Mouse (Mus musculus): ENCODE data around the gene Cux2. TPM values are rescaled to one million over a fixed set of nuclear protein-coding genes. Genes with fewer than 3 reads are reported as not detected.

Gene Cux2
- polyA plus RNA-seq, 1 experiment from 2014 or later: 2.3 TPM

DNA sequence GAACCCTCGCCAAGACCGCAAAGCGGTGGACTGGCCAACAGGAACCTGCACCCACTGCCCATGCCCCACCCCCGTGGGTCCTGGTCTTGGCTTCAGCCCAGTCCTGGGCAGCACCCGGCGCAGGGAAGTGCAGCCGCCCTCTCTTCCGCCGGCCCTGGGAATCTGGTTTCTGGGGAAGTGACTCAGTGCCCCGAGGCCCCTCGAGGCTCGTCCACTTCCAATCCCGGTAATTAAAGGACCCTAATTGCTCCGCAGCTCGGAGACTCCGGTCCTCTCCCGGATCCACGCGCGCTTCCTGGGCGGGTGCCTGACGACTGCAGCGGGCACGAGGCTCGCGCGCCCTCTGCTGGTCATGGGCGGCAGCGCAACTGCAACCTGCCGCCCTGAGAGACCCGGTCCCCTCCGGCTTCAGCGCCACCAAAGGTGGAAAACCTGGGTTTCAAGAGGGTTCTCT, 207.2 kb downstream of the Cux2 start:
- peak; percentile 69 for ATAC-seq (ENCODE audit: low read depth)
- H3K27ac ChIP-seq (ENCODE audit: low read length): peak overlapping the region; percentile 66
- peaks cover 22% of the 10 kb centered on the region for H3K4me1 ChIP-seq (replicated peaks; ENCODE audit: control insufficient read depth, insufficient read depth, low read length)
- peak overlapping the region; percentile 76 for H3K9ac ChIP-seq (ENCODE audit: low read length)
- H3K36me3 ChIP-seq (ENCODE audit: control insufficient read depth, insufficient read depth, low read length): no peaks in the 10 kb centered on the region
- H3K27me3 ChIP-seq (ENCODE audit: control insufficient read depth, insufficient read depth, low read depth, low read length): peaks cover 3% of the 10 kb centered on the region; the same call in 1 of the 2 replicates
- no peaks in the 10 kb centered on the region for H3K9me3 ChIP-seq (ENCODE audit: control insufficient read depth, low read length)
- peak overlapping the region; percentile 59 for H3K4me3 ChIP-seq (ENCODE audit: low read length)
- under 1% methylated on average over 33 of the region's 33 CpGs for WGBS
- peak overlapping the region; percentile 93 for H3K4me2 ChIP-seq (ENCODE audit: low read depth, low read length)

GRCm38 (mm10) chr5:121841973-121842372, 207.9 kb downstream of the Cux2 start:
- no peak for ATAC-seq (ENCODE audit: low read depth)
- no peak overlapping the region for H3K4me2 ChIP-seq (ENCODE audit: low read depth, low read length)

GRCm38 (mm10) chr5:121841516-121841915, 208.4 kb downstream of the Cux2 start:
- ATAC-seq (ENCODE audit: low read depth): no peak
- Histone ChIP-seq H3K27me3 (ENCODE audit: control insufficient read depth, insufficient read depth, low read depth, low read length) (peaks cover 3% of the 10 kb centered on the region; the same call in 1 of the 2 replicates), H3K9ac (ENCODE audit: low read length) (no peak overlapping the region), H3K27ac (ENCODE audit: low read length) (peak overlapping the region; percentile 66; the same call in 1 of the 2 replicates), H3K9me3 (ENCODE audit: control insufficient read depth, low read length) (no peaks in the 10 kb centered on the region), H3K4me2 (ENCODE audit: low read depth, low read length) (no peak overlapping the region), H3K4me3 (ENCODE audit: low read length) (no peak overlapping the region), H3K4me1 (replicated peaks; ENCODE audit: control insufficient read depth, insufficient read depth, low read length) (peaks cover 24% of the 10 kb centered on the region), H3K36me3 (ENCODE audit: control insufficient read depth, insufficient read depth, low read length) (no peaks in the 10 kb centered on the region)
- 89% methylated on average over 9 of the region's 9 CpGs for WGBS

More at GRCm38 (mm10) chr5:121841973-121842372, 207.9 kb downstream of the Cux2 start:
- Histone ChIP-seq H3K27me3 (ENCODE audit: control insufficient read depth, insufficient read depth, low read depth, low read length) (peaks cover 3% of the 10 kb centered on the region; the same call in 1 of the 2 replicates), H3K4me1 (replicated peaks; ENCODE audit: control insufficient read depth, insufficient read depth, low read length) (peaks cover 24% of the 10 kb centered on the region), H3K27ac (ENCODE audit: low read length) (peak overlapping the region; percentile 66), H3K9me3 (ENCODE audit: control insufficient read depth, low read length) (no peaks in the 10 kb centered on the region), H3K36me3 (ENCODE audit: control insufficient read depth, insufficient read depth, low read length) (no peaks in the 10 kb centered on the region), H3K9ac (ENCODE audit: low read length) (no peak overlapping the region), H3K4me3 (ENCODE audit: low read length) (no peak overlapping the region)
- 39% methylated on average over 10 of the region's 10 CpGs for WGBS

DNA sequence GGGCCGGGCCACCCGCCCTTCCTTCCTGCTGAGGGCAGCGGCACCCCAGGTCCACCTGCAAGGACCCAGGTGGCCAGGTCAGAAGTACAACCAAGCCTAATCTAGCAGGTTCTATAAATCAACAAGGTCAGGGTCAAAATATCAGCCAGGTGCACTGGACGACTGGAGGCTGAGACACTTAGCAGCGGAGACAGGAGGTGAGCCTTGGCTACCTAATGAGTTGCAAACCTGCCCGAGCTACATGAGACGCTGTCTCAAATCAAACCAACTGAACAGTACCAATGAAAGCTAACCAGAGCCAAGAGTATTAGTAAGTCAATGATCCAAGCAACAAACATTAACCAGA, 210.8 kb downstream of the Cux2 start:
- peak overlapping the region; percentile 88 for H3K27ac ChIP-seq (ENCODE audit: low read length)
- peak overlapping the region; percentile 70 for H3K9ac ChIP-seq (ENCODE audit: low read length)
- peaks cover 38% of the 10 kb centered on the region for H3K4me1 ChIP-seq (replicated peaks; ENCODE audit: control insufficient read depth, insufficient read depth, low read length)
- 27% methylated on average over 7 of the region's 7 CpGs for WGBS
- H3K27me3 ChIP-seq (ENCODE audit: control insufficient read depth, insufficient read depth, low read depth, low read length): peaks cover 1% of the 10 kb centered on the region; the same call in 1 of the 2 replicates
- peak overlapping the region; percentile 85 for H3K4me2 ChIP-seq (ENCODE audit: low read depth, low read length)
- no peaks in the 10 kb centered on the region for H3K36me3 ChIP-seq (ENCODE audit: control insufficient read depth, insufficient read depth, low read length)
- H3K9me3 ChIP-seq (ENCODE audit: control insufficient read depth, low read length): no peaks in the 10 kb centered on the region
- H3K4me3 ChIP-seq (ENCODE audit: low read length): peak overlapping the region; percentile 82
- ATAC-seq (ENCODE audit: low read depth): no peak

GRCm38 (mm10) chr5:121838341-121839127, 211.4 kb downstream of the Cux2 start:
- no peak for ATAC-seq (ENCODE audit: low read depth)
- Histone ChIP-seq H3K9ac (ENCODE audit: low read length) (peak overlapping the region; percentile 70), H3K36me3 (ENCODE audit: control insufficient read depth, insufficient read depth, low read length) (no peaks in the 10 kb centered on the region), H3K27me3 (ENCODE audit: control insufficient read depth, insufficient read depth, low read depth, low read length) (no peaks in the 10 kb centered on the region; the same call in 1 of the 2 replicates), H3K4me3 (ENCODE audit: low read length) (peak overlapping the region; percentile 82), H3K4me2 (ENCODE audit: low read depth, low read length) (peak overlapping the region; percentile 85), H3K4me1 (replicated peaks; ENCODE audit: control insufficient read depth, insufficient read depth, low read length) (peaks cover 44% of the 10 kb centered on the region), H3K9me3 (ENCODE audit: control insufficient read depth, low read length) (no peaks in the 10 kb centered on the region), H3K27ac (ENCODE audit: low read length) (peak overlapping the region; percentile 88)
- 1% methylated on average over 46 of the region's 46 CpGs for WGBS

DNA sequence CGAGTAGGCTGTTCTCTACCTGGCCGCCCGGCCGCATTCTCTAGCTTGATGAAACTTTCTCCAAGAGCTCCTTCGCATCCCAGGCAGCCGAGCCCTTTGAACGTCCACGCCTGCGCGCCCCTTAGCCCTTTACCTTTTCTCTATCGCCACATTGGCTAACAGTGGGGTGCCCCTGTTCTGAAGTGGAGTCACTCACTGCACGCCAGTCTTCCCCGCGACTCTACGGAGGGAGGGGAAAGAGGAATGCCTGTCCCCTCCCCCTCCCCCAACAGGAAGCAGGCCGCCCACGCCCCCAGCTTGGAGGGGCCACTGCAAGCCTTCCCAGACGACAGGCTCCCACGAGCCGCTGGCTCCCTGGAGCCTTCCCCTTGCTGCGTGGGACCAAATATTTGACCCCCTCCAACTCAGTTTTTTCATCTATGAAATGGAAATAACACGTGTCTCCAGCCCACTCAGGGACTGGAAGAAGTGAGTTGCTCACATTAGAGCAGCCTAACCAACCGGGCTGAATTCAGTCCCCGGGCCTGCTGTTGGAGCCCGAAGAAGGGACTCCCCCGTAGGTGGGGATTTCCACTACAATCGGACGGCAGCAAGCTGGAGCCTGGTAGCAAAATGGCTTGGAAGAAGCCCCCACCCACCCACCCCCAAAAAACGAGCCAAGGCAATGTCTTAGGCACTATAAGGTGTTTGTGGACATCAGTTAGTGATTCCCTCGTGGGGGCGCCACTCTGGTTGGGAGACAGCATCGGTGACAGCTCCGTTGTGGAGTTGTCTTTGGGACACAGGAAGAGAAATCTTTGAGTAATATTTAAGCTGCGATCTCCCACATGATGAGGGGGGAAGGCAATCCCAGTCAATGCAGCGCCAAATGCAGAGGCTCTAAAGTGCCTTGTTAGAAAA, 212.2 kb downstream of the Cux2 start, which contains the start of gene Sh2b3:
TSS of gene Sh2b3 (minus strand) at position 206 of the 900 bp plus-strand sequence.
- peak within 1 kb of the TSS; percentile 88 for H3K9ac ChIP-seq (ENCODE audit: low read length)
- H3K9me3 ChIP-seq (ENCODE audit: control insufficient read depth, low read length): no peaks in the 10 kb centered on the region
- no peaks in the 10 kb centered on the region for H3K36me3 ChIP-seq (ENCODE audit: control insufficient read depth, insufficient read depth, low read length)
- H3K4me3 ChIP-seq (ENCODE audit: low read length): peak within 1 kb of the TSS; percentile 82
- WGBS: 1% methylated on average over 31 of the region's 35 CpGs
- ATAC-seq (ENCODE audit: low read depth): peak; percentile 20
- peaks cover 50% of the 10 kb centered on the region for H3K4me1 ChIP-seq (replicated peaks; ENCODE audit: control insufficient read depth, insufficient read depth, low read length)
- peak within 1 kb of the TSS; percentile 88 for H3K27ac ChIP-seq (ENCODE audit: low read length)
- no peaks in the 10 kb centered on the region for H3K27me3 ChIP-seq (ENCODE audit: control insufficient read depth, insufficient read depth, low read depth, low read length)
- peak within 1 kb of the TSS; percentile 85 for H3K4me2 ChIP-seq (ENCODE audit: low read depth, low read length)

- Histone ChIP-seq H3K4me1 (replicated peaks; ENCODE audit: control insufficient read depth, insufficient read depth, low read length) (peaks cover 51% of the 10 kb centered on the region), H3K27me3 (ENCODE audit: control insufficient read depth, insufficient read depth, low read depth, low read length) (no peaks in the 10 kb centered on the region), H3K27ac (ENCODE audit: low read length) (peak overlapping the region; percentile 88), H3K36me3 (ENCODE audit: control insufficient read depth, insufficient read depth, low read length) (no peaks in the 10 kb centered on the region), H3K9ac (ENCODE audit: low read length) (peak overlapping the region; percentile 88), H3K9me3 (ENCODE audit: control insufficient read depth, low read length) (no peaks in the 10 kb centered on the region), H3K4me3 (ENCODE audit: low read length) (peak overlapping the region; percentile 82), H3K4me2 (ENCODE audit: low read depth, low read length) (peak overlapping the region; percentile 85)
- peak; percentile 86 for ATAC-seq (ENCODE audit: low read depth)
- under 1% methylated on average over 68 of the region's 77 CpGs for WGBS
Observed at GRCm38 (mm10) chr5:121836692-121837415, 213.0 kb downstream of the Cux2 start.

DNA sequence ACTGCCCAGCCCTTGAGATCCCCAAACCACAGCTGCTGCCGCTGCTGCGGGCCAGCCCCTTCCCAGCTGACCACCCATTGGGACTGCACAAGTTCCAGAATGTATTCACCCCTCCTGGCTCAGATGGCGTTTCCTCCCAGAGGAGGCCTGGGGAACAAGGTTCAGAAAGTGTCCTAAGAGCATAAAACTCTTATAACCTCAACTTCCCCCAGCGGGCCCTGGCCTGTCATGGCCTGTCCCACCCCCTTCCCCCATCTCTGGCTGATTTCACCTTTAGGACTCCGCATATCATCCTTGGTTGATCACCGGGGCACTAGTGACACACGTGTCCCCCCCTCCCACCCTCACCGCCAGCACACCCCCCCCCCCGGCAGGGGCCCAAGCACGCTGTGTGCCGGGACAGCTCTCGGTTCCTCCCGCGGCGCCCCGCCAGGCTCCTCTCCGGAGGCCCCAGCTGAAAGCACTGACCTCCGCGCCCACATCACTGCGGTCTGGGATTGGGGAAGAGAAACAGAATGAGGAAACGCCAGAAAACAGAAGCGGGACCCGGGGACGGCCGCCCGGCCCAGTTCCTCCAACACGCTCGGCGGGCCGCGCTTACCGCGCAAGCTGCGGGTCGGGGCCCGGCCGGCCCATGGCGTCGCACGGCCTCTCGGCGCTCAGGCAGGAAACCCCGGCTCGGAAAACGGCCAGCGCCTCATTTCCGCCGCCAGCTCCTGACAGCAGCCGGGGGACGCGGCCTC, 213.8 kb downstream of the Cux2 start:
- H3K4me3 ChIP-seq (ENCODE audit: low read length): peak overlapping the region; percentile 82
- no peaks in the 10 kb centered on the region for H3K9me3 ChIP-seq (ENCODE audit: control insufficient read depth, low read length)
- ATAC-seq (ENCODE audit: low read depth): no peak
- no peaks in the 10 kb centered on the region for H3K36me3 ChIP-seq (ENCODE audit: control insufficient read depth, insufficient read depth, low read length)
- peaks cover 52% of the 10 kb centered on the region for H3K4me1 ChIP-seq (replicated peaks; ENCODE audit: control insufficient read depth, insufficient read depth, low read length)
- 1% methylated on average over 47 of the region's 51 CpGs for WGBS
- H3K27ac ChIP-seq (ENCODE audit: low read length): peak overlapping the region; percentile 80
- no peaks in the 10 kb centered on the region for H3K27me3 ChIP-seq (ENCODE audit: control insufficient read depth, insufficient read depth, low read depth, low read length)
- peak overlapping the region; percentile 88 for H3K9ac ChIP-seq (ENCODE audit: low read length)
- H3K4me2 ChIP-seq (ENCODE audit: low read depth, low read length): peak overlapping the region; percentile 85
